Mouse (Mus musculus): ENCODE results near the gene Cyp46a1.

DNA sequence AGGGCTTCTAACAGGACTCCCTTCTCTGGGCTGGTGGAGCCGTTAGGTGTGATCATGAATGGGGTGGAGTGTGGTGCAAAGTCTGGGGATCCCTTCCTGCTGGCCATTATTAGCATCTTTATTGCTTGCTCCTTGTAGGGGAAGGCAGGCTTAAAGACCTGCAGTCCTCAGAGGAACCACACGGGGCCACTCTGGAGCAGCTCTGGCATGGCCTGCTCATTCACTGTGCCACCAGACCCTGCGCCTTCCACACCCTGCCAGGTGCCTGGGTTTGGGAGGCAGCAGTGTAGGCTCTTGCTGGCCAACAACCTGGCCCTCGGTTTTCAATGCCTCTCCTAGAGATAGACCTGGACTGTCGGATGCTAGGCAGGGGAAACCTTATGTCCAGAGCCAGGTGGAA lies 29.6 kb downstream of the Cyp46a1 start:
- TF ChIP-seq CTCF (IDR thresholded peaks at IDR 0.05; ENCODE audit: borderline replicate concordance, insufficient read depth, low read length) (peak; percentile 83), POLR2A (IDR thresholded peaks at IDR 0.05; ENCODE audit: low read depth, low read length) (no peak)

Data from embryonic fibroblast, embryonic 13.5 days (primary cell).